Mouse (Mus musculus) stomach, adult 2 months (tissue): ENCODE results near the gene Trub1. TPM values are rescaled to one million over a fixed set of nuclear protein-coding genes. Genes with fewer than 3 reads are reported as not detected.

Experiments used
- polyA plus RNA-seq: library from polyadenylated mRNA; depleted of rRNA; stranded (reverse); fragments of >200 nt; gene quantifications from 2 replicates; pipeline ENCODE4 v1.2.3, GENCODE M21; 2012; rRNA removed

Trub1 gene
- 1.5 and 2.5 TPM in 2 replicates for polyA plus RNA-seq

GRCm38 (mm10) chr19:57452492-57453217 lies at the start of gene Trub1:
TSS of gene Trub1 (plus strand) at chr19:57452912.

Other genes starting within 250 kb of the Trub1 start
- gene Ablim1, start 138.0 kb upstream of the Trub1 start, polyA plus RNA-seq = 22.7 TPM in 2 replicates
- 2.4 and 4.2 TPM in 2 replicates for gene Fam160b1, start 92.2 kb upstream of the Trub1 start, polyA plus RNA-seq
- 3.4 and 3.8 TPM in 2 replicates for gene Atrnl1, start 158.1 kb downstream of the Trub1 start, polyA plus RNA-seq